Mouse (Mus musculus) liver, embryonic 12.5 days (tissue): ENCODE data around the gene Itsn1. TPM values are rescaled to one million over a fixed set of nuclear protein-coding genes. Genes with fewer than 3 reads are reported as not detected.

Experiments
- ATAC-seq: fragments of 200-750 bp; cut with Nextera tagmentation; 2 replicates; pipeline ENCODE4 v1.8.0; 2017; ENCODE audit warnings: moderate number of reproducible peaks, mild to moderate bottlenecking, moderate library complexity
- H3K27ac ChIP-seq: fragments of 300-500 bp; sonication (generic); 2 replicates; pipeline ENCODE4 v1.5.1; 2016; ENCODE audit warnings: mild to moderate bottlenecking
- H3K27me3 ChIP-seq: fragments of 300-500 bp; sonication (generic); replicated peaks from 2 replicates; pipeline ENCODE4 v1.6.1; 2016; ENCODE audit warnings: mild to moderate bottlenecking, moderate library complexity
- H3K36me3 ChIP-seq: fragments of 300-500 bp; sonication (generic); 2 replicates; pipeline ENCODE4 v1.6.1; 2016; ENCODE audit warnings: mild to moderate bottlenecking, moderate library complexity
- H3K4me1 ChIP-seq: fragments of 300-500 bp; sonication (generic); 2 replicates; pipeline ENCODE4 v1.6.1; 2016
- H3K4me2 ChIP-seq: fragments of 300-500 bp; sonication (generic); 2 replicates; pipeline ENCODE4 v1.6.1; 2016; ENCODE audit warnings: mild to moderate bottlenecking, moderate library complexity
- H3K4me3 ChIP-seq: fragments of 300-500 bp; sonication (generic); 2 replicates; pipeline ENCODE4 v1.5.1; 2016; ENCODE audit warnings: mild to moderate bottlenecking, moderate library complexity
- H3K9ac ChIP-seq: fragments of 300-500 bp; sonication (generic); 2 replicates; pipeline ENCODE4 v1.6.1; 2016; ENCODE audit warnings: mild to moderate bottlenecking, moderate library complexity
- H3K9me3 ChIP-seq: fragments of 300-500 bp; sonication (generic); replicated peaks from 2 replicates; pipeline ENCODE4 v1.6.1; 2016; ENCODE audit warnings: mild to moderate bottlenecking, moderate library complexity
- WGBS: fragments of 180-500 bp; shearing (Covaris S2); methylation state at CpG from one replicate; pipeline ENCODE4 v1.1.7; 2016; ENCODE audit not compliant: insufficient replicate concordance; 5-methylcytosine and 5-hydroxymethylcytosine counted together
- polyA plus RNA-seq: library from polyadenylated mRNA; unstranded; fragments of >200 nt; fragmentation: Nextera tagmentation; extraction: Ambion mirVana; gene quantifications from 2 replicates; pipeline ENCODE4 v1.2.1, GENCODE M21; 2016

The Itsn1 gene
- polyA plus RNA-seq, 1 experiment from 2014 or later, result 47.5 TPM

DNA sequence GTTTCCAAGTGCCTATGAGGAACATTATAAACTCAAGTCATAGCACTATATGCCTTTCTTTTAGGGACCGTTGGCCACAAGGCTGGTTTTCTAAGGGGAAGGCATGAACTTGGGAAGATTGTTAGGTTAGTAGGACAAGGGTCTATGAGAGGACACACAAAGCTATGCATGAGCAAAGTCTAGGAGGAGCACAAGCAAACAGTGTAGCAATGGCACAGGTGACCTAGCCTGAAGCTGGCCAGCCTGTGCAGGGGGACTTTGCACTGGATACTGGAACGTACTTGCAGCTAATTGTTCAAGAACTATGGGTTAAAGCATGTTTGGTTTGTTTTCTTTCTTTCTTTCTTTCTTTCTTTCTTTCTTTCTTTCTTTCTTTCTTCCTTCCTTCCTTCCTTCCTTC lies 66.0 kb downstream of the Itsn1 start:
- WGBS, result 78% methylated on average over 2 of the region's 2 CpGs

DNA sequence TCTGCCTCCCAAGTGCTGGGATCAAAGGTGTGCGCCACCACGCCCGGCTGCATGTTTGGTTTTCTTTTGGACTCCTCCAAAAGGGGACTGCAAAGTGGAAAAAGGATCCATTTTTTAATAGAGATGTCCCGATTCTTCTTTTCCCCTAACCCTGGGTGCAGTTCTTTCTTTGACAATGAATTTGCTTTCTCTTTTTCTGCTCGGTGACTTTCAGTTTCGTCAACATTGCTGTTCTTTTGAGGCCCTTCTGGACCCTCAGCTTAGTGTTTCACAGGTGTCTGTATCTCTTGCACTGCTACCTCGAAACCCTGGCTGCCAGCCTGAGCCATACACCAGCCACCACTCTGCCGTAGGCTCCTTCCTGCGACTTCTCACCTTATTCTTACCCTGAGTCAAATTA lies 66.5 kb downstream of the Itsn1 start:
- Histone ChIP-seq H3K4me3 (no peak overlapping the region), H3K4me2 (no peak overlapping the region), H3K9ac (no peak overlapping the region), H3K9me3 (no peaks in the 10 kb centered on the region), H3K4me1 (peaks cover 26% of the 10 kb centered on the region), H3K27ac (no peak overlapping the region), H3K36me3 (peaks cover 17% of the 10 kb centered on the region; the same call in 1 of the 2 replicates), H3K27me3 (peaks cover 7% of the 10 kb centered on the region; the same call in 1 of the 2 replicates)
- 79% methylated on average over 9 of the region's 9 CpGs for WGBS
- no peak for ATAC-seq

More for the DNA sequence above, 66.0 kb downstream of the Itsn1 start:
- Histone ChIP-seq H3K4me2 (no peak overlapping the region), H3K36me3 (0 out of 2 replicates have a peak, but pooled peaks cover 17% of the 10 kb centered on the region), H3K9me3 (no peaks in the 10 kb centered on the region), H3K4me1 (peaks cover 31% of the 10 kb centered on the region), H3K27ac (peak overlapping the region; percentile 13; the same call in 1 of the 2 replicates), H3K27me3 (peaks cover 7% of the 10 kb centered on the region; the same call in 1 of the 2 replicates), H3K4me3 (no peak overlapping the region), H3K9ac (no peak overlapping the region)
- no peak for ATAC-seq

DNA sequence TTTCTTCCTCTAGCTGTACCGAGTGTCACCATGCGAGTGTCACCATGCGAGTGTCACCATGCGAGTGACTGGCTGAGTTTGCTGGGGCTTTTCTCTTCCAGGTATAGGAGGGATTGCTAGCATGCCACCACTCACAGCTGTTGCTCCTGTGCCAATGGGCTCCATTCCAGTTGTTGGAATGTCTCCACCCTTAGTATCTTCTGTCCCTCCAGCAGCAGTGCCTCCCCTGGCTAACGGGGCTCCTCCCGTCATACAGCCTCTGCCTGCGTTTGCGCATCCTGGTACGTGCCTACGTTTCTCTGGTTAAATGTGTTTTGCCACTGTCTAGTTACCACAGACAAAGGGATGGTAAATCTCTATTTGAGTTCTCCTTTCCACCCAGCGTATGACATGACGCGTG lies 72.3 kb downstream of the Itsn1 start:
- H3K4me1 ChIP-seq, result peaks cover 47% of the 10 kb centered on the region
- H3K9ac ChIP-seq, result no peak overlapping the region; the same call in 1 of the 2 replicates
- ATAC-seq, result no peak
- H3K27me3 ChIP-seq, result no peaks in the 10 kb centered on the region
- no peak overlapping the region for H3K4me2 ChIP-seq
- WGBS, result 90% methylated on average over 13 of the region's 13 CpGs
- H3K36me3 ChIP-seq, result peaks cover 36% of the 10 kb centered on the region
- H3K9me3 ChIP-seq, result no peaks in the 10 kb centered on the region
- peak overlapping the region; percentile 17 for H3K27ac ChIP-seq
- H3K4me3 ChIP-seq, result no peak overlapping the region

DNA sequence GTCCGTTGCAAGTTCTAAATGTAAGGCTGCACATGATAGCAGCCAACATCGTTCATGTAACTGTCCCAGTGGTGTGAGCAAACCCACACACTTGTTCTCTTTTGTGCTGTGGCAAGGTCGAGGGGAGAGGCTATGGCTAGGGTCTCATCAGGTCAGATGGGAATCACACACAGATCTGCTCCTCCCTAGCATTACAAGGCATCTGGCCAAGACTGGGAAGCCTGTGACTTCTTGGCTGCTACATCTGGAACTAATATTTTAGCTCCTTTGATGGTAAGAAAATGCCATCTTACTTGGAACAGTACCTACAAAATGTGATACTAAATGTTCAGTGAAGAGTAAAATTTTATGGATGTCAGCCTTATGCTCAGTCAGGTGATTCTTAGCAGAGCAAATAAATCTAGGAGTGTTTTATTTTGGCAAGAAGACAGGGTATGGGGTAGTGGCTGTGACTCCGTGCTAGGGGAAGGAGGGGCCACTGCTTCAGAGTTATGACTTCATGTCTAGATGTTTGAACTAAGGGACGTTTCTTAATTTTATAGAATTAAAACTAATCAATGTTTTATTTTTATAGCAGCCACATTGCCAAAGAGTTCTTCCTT lies 73.5 kb downstream of the Itsn1 start:
- Histone ChIP-seq H3K36me3 (peaks cover 43% of the 10 kb centered on the region), H3K9me3 (no peaks in the 10 kb centered on the region), H3K27me3 (no peaks in the 10 kb centered on the region), H3K27ac (peak overlapping the region; percentile 98; the same call in 1 of the 2 replicates), H3K4me2 (no peak overlapping the region), H3K4me1 (peaks cover 56% of the 10 kb centered on the region), H3K4me3 (no peak overlapping the region), H3K9ac (no peak overlapping the region)
- WGBS, result 71% methylated on average over 5 of the region's 5 CpGs
- no peak for ATAC-seq

DNA sequence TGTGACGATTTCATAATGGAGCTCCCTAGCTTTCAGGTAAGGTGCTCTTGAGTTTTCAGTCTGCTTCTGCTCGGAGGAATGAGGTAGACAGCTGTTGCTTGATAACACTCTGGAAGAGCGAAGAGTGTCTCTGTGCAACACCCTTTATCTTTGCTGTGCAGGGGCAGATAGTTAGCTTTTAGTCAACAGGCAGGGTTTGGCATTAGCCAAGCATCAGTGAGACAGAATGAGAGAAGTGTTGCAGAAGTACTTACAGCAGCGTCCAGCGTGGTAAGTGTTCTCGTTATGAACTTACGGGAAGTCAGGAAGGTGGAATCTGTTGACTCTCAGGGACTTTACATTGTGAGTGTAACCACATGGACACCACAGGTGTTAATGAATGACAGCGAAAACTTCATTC lies 75.3 kb downstream of the Itsn1 start:
- ATAC-seq, result peak; percentile 98
- H3K27ac ChIP-seq, result peak overlapping the region; percentile 98

DNA sequence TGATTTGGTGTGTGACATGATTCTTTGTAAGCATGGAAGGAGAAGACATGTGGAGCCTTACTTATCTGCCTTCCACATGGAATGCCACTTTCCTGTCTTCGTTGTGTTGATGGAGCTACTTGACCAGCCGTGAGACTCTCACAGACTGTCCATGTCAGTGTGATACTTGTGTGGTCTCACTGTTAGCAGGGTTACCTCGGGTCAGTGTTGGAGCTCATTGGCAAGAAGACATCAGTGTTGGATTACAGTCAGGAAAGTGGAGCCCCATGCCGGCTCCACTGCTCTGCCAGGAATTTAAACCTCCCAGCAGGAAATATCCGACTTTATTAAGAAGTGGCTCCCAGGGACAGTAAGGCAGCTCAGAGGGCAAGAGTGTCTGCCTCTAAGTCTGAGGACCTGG lies 75.8 kb downstream of the Itsn1 start:
- H3K9me3 ChIP-seq, result no peaks in the 10 kb centered on the region
- no peaks in the 10 kb centered on the region for H3K27me3 ChIP-seq
- peak overlapping the region; percentile 76 for H3K9ac ChIP-seq
- 31% methylated on average over 5 of the region's 5 CpGs for WGBS
- H3K4me2 ChIP-seq, result peak overlapping the region; percentile 76
- H3K27ac ChIP-seq, result peak overlapping the region; percentile 98
- peak overlapping the region; percentile 63 for H3K4me3 ChIP-seq
- ATAC-seq, result peak; percentile 70
- peaks cover 64% of the 10 kb centered on the region for H3K36me3 ChIP-seq
- peaks cover 62% of the 10 kb centered on the region for H3K4me1 ChIP-seq

More for the DNA sequence above, 75.3 kb downstream of the Itsn1 start:
- peaks cover 62% of the 10 kb centered on the region for H3K4me1 ChIP-seq
- peak overlapping the region; percentile 76 for H3K9ac ChIP-seq
- WGBS, result 31% methylated on average over 8 of the region's 8 CpGs
- peak overlapping the region; percentile 63 for H3K4me3 ChIP-seq
- no peaks in the 10 kb centered on the region for H3K9me3 ChIP-seq
- peaks cover 60% of the 10 kb centered on the region for H3K36me3 ChIP-seq
- H3K4me2 ChIP-seq, result peak overlapping the region; percentile 76
- no peaks in the 10 kb centered on the region for H3K27me3 ChIP-seq

- ATAC-seq, result no peak
- no peaks in the 10 kb centered on the region for H3K9me3 ChIP-seq
- peaks cover 26% of the 10 kb centered on the region for H3K4me1 ChIP-seq
- 89% methylated on average over 7 of the region's 7 CpGs for WGBS
- H3K4me2 ChIP-seq, result no peak overlapping the region
- H3K36me3 ChIP-seq, result peaks cover 92% of the 10 kb centered on the region
- H3K27ac ChIP-seq, result no peak overlapping the region
- H3K27me3 ChIP-seq, result no peaks in the 10 kb centered on the region
- H3K9ac ChIP-seq, result no peak overlapping the region
- no peak overlapping the region for H3K4me3 ChIP-seq
These were observed 81.2 kb downstream of the Itsn1 start for GRCm38 (mm10) chr16:91810235-91810634.

- H3K9ac ChIP-seq, result no peak overlapping the region
- no peaks in the 10 kb centered on the region for H3K9me3 ChIP-seq
- H3K27me3 ChIP-seq, result 0 out of 2 replicates have a peak, but pooled peaks cover 5% of the 10 kb centered on the region
- H3K4me2 ChIP-seq, result no peak overlapping the region
- no peak for ATAC-seq
- 78% methylated on average over 7 of the region's 7 CpGs for WGBS
- H3K36me3 ChIP-seq, result peaks cover 95% of the 10 kb centered on the region
- peaks cover 16% of the 10 kb centered on the region for H3K4me1 ChIP-seq
- H3K27ac ChIP-seq, result no peak overlapping the region
- H3K4me3 ChIP-seq, result no peak overlapping the region
These were observed 82.3 kb downstream of the Itsn1 start for GRCm38 (mm10) chr16:91811339-91811738.

DNA sequence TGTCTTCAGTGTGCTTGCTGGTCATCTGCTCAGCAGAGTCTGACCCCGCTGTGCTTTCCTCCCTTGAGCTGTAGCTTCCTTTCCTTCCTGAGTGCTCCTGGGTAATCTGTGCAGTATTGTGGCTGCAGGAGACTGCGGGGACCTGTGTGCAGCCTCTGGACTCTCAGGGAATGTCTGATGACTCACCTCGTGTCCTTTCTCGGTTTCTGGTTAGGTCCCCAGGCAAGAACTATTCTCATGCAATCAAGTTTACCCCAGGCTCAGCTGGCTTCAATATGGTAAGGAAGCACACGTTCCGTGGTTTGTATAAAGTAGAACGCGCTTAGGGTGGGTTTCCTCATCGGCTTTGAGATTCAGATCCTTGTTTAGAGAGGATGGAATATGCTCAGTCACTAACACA lies 82.8 kb downstream of the Itsn1 start:
- Histone ChIP-seq H3K4me3 (no peak overlapping the region), H3K4me2 (no peak overlapping the region), H3K36me3 (peaks cover 97% of the 10 kb centered on the region), H3K27me3 (0 out of 2 replicates have a peak, but pooled peaks cover 9% of the 10 kb centered on the region), H3K27ac (no peak overlapping the region), H3K9me3 (no peaks in the 10 kb centered on the region), H3K9ac (no peak overlapping the region), H3K4me1 (peaks cover 12% of the 10 kb centered on the region)
- ATAC-seq, result no peak
- WGBS, result 76% methylated on average over 9 of the region's 9 CpGs

DNA sequence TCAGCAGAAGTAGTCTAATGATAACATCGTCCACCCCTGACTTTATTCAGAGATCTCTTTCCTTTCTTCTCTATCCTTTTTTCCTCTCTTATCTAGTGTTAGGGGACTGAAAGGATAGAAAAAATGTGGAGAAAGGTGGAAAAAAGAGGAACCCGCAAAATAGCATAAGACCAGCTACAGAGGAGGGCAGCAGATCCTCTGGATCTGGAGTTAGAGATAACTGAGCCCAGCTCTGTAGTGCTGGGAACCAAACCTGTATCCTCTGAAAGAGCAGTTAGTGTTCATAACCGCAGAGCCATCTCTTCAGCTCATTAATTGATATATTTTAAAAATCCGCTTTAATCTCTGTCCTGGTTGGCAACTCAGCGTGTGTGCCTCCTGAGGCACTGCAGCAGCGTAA lies 84.5 kb downstream of the Itsn1 start:
- no peak for ATAC-seq
- Histone ChIP-seq H3K4me2 (no peak overlapping the region), H3K36me3 (peaks cover 98% of the 10 kb centered on the region), H3K9me3 (peaks cover 3% of the 10 kb centered on the region; the same call in 1 of the 2 replicates), H3K27me3 (peaks cover 12% of the 10 kb centered on the region; the same call in 1 of the 2 replicates), H3K4me3 (no peak overlapping the region), H3K4me1 (no peaks in the 10 kb centered on the region), H3K9ac (no peak overlapping the region), H3K27ac (no peak overlapping the region)
- WGBS, result 89% methylated on average over 6 of the region's 6 CpGs

- H3K9ac ChIP-seq, result no peak overlapping the region
- H3K9me3 ChIP-seq, result peaks cover 5% of the 10 kb centered on the region; the same call in 1 of the 2 replicates
- H3K27ac ChIP-seq, result no peak overlapping the region
- ATAC-seq, result no peak
- H3K4me3 ChIP-seq, result no peak overlapping the region
- WGBS, result 84% methylated on average over 3 of the region's 3 CpGs
- 0 out of 2 replicates have a peak, but pooled peaks cover 1% of the 10 kb centered on the region for H3K4me1 ChIP-seq
- peaks cover 13% of the 10 kb centered on the region; the same call in 1 of the 2 replicates for H3K27me3 ChIP-seq
- H3K36me3 ChIP-seq, result peaks cover 98% of the 10 kb centered on the region
- H3K4me2 ChIP-seq, result no peak overlapping the region
These were observed 86.0 kb downstream of the Itsn1 start for GRCm38 (mm10) chr16:91815067-91815466.

DNA sequence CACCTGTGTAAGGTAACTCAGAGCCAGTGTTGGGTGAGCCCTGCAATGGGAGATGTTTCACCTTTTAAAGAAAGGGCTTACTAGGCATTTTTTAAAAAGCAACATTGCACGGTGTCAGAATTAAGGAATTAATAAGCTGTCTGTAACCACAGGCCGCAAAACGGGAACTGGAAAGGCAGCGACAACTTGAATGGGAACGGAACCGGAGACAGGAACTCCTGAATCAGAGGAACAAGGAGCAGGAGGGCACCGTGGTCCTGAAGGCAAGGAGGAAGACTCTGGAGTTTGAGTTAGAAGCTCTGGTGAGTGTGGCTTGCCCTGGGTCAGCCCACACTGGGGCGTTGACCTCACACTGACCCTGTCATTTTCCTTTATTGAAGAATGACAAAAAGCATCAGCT lies 91.2 kb downstream of the Itsn1 start:
- WGBS, result 76% methylated on average over 8 of the region's 8 CpGs
- no peak for ATAC-seq
- H3K36me3 ChIP-seq, result peaks cover 93% of the 10 kb centered on the region
- H3K9ac ChIP-seq, result no peak overlapping the region
- peaks cover 13% of the 10 kb centered on the region; the same call in 1 of the 2 replicates for H3K27me3 ChIP-seq
- H3K4me1 ChIP-seq, result peaks cover 48% of the 10 kb centered on the region
- no peak overlapping the region for H3K4me2 ChIP-seq
- H3K9me3 ChIP-seq, result peaks cover 5% of the 10 kb centered on the region; the same call in 1 of the 2 replicates
- no peak overlapping the region for H3K4me3 ChIP-seq
- peak overlapping the region; percentile 27; the same call in 1 of the 2 replicates for H3K27ac ChIP-seq
